22 mouse cellular contexts compared by ENCODE assay signal in the genomic region with DNA sequence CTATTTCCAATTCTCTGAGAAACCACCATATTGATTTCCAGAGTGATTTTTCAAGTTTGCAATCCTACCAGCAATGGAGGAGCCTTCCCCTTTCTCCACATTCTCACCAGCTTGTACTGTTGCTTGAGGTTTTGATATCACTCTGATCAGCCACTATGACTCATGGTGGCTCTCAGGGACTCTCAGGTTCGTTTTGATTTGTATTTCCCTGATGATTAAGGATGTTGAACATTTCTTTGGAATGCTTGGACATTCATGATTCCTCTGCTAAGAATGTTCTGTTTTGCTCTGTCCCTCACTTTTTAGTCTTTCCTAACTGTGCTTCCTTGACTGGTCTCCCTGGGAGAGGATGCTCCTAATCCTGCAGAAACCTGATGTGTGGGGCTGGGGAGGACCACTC. TPM values are rescaled to one million over a fixed set of nuclear protein-coding genes. Genes with fewer than 3 reads are reported as not detected.
DNase-seq lines count a peak whose midpoint lies in the region.
"Had no signal": no experiment of that assay in that cellular context is flagged by ENCODE, and none has a peak within 500 bp of the region (broad histone marks: within the 10 kb centered on the region; RNA-seq: fewer than 3 reads in every experiment).

No protein-coding gene starts in this region.

- 68% methylated on average over 1 of the region's 1 CpGs for WGBS in limb, embryonic 10.5 days

- no peaks in the 10 kb centered on the region for H3K4me1 ChIP-seq in limb, embryonic 10.5 days
- H3K4me1 ChIP-seq: embryonic facial prominence, embryonic 10.5 days; embryonic facial prominence, embryonic 12.5 days; forebrain, embryonic 10.5 days; forebrain, embryonic 12.5 days had no signal

- no peaks in the 10 kb centered on the region for H3K27me3 ChIP-seq in limb, embryonic 10.5 days (ENCODE audit: low read depth, poor library complexity, severe bottlenecking)
- H3K27me3 ChIP-seq: embryonic facial prominence, embryonic 12.5 days; forebrain, embryonic 12.5 days had no signal

- H3K9me3 ChIP-seq in limb, embryonic 10.5 days (replicated peaks) = no peaks in the 10 kb centered on the region
- H3K9me3 ChIP-seq: embryonic facial prominence, embryonic 10.5 days; embryonic facial prominence, embryonic 12.5 days; forebrain, embryonic 10.5 days; forebrain, embryonic 12.5 days had no signal

- no peak overlapping the region for H3K4me3 ChIP-seq in limb, embryonic 10.5 days
- H3K4me3 ChIP-seq: embryonic facial prominence, embryonic 10.5 days; embryonic facial prominence, embryonic 12.5 days; erythroblast, embryonic 14.5 days; forebrain, embryonic 10.5 days; forebrain, embryonic 12.5 days had no signal

- H3K27ac ChIP-seq in limb, embryonic 10.5 days = no peak overlapping the region
- H3K27ac ChIP-seq: embryonic facial prominence, embryonic 10.5 days; embryonic facial prominence, embryonic 12.5 days; forebrain, embryonic 10.5 days; forebrain, embryonic 12.5 days had no signal

- peak; percentile 54 for DNase-seq in 3134 (ENCODE audit: extremely low read depth, insufficient read length, low spot score)
- DNase-seq in 416B (ENCODE audit: low read depth) = peak; percentile 68
- peak; percentile 69 for DNase-seq in NIH3T3 (ENCODE audit: low read depth)
- no peak for DNase-seq in limb, embryonic 10.5 days (ENCODE audit: low spot score)
- DNase-seq in kidney, postnatal 25 days = no peak
- no peak for DNase-seq in right cerebral cortex, postnatal 10 days (ENCODE audit: low spot score in 2 of 2)
- DNase-seq: adrenal gland, adult 8-10 months; adrenal gland, postnatal 14 days; adrenal gland, postnatal 36 days; cerebellum, adult 11-12 months; cerebellum, adult 2 months; cerebellum, adult 9-10 months; cerebellum, postnatal 10 days; cerebellum, postnatal 25 days had no signal

- H3K36me3 ChIP-seq in limb, embryonic 10.5 days = no peaks in the 10 kb centered on the region
- H3K36me3 ChIP-seq: embryonic facial prominence, embryonic 10.5 days; embryonic facial prominence, embryonic 12.5 days; forebrain, embryonic 10.5 days; forebrain, embryonic 12.5 days had no signal

RNA-seq across cellular contexts. Expression of a gene that starts 6.3 kb away (rescaled TPM):
- not detected in 2 replicates for polyA plus RNA-seq in limb, embryonic 10.5 days (2016; fragmentation: Nextera tagmentation; extraction: Ambion mirVana)
- polyA plus RNA-seq: activated CD4-positive, CD25-positive, alpha-beta regulatory T cell, adult 4 months; embryonic facial prominence, embryonic 10.5 days; embryonic facial prominence, embryonic 12.5 days; erythroblast, embryonic 14.5 days; forebrain, embryonic 10.5 days; forebrain, embryonic 12.5 days; forebrain, embryonic 14.5 days; Patski had no signal

RNA-seq across cellular contexts. Expression of a gene that starts 39.8 kb away (rescaled TPM):
- not detected in 2 replicates for polyA plus RNA-seq in limb, embryonic 10.5 days (2016; fragmentation: Nextera tagmentation; extraction: Ambion mirVana)
- polyA plus RNA-seq: cerebellum, adult 2 months; embryonic facial prominence, embryonic 10.5 days; forebrain, embryonic 10.5 days; Patski had no signal

Comparison
In these comparisons a context has a peak if more than half of its experiments do, and no peak if none do; other contexts are left out.
1. DNase-seq: peak in 3134 (single experiment), 416B (single experiment) and NIH3T3 (single experiment); none in limb, embryonic 10.5 days (single experiment), kidney, postnatal 25 days (0 of 2) and right cerebral cortex, postnatal 10 days (0 of 2).